Mouse (Mus musculus): Measurements from ENCODE around the gene H1foo. TPM values are rescaled to one million over a fixed set of nuclear protein-coding genes. Genes with fewer than 3 reads are reported as not detected.
A peak's percentile ranks its signal among the peaks of the same experiment; 100 is the strongest.

Gene H1foo
- polyA plus RNA-seq, 1 experiment = not detected

GRCm38 (mm10) chr6:115986472-115987095 is 41.8 kb downstream of the H1foo start:
- DNase-seq (ENCODE audit: low spot score) = no peak

DNA sequence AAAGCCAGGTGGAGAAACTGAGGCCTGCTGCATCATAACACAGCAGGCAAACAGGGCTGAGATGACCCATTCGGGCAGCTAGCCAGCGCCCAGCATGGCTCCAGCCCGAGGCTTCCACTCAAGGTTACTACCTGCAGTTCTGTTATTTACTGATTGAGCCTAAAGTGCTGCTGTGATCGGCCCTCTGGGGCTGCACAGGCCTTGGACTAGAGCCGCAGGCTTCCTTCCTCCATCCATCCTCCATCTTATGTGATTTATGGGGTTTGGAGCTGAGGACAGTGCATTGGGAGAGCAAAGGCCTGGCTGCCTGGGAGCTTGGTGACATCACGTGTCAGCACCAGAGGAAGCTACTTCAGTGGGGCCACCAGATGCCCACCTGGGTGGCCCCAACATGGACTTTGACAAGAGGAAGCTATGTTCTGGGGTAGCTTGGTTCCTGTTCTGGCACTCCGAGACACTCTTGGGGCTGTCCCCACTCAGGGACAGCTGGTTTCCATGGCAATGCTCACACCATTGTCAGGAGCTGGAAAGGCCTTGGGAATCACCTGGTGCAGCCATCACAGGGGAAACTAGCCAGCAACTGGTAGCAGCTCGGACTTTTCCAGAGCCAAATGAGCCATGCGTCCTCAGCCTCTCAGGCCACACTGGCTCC is 42.5 kb downstream of the H1foo start:
- DNase-seq (ENCODE audit: low spot score) = no peak

GRCm38 (mm10) chr6:115989032-115989431 is 44.3 kb downstream of the H1foo start:
- no peak for DNase-seq (ENCODE audit: low spot score)

- DNase-seq (ENCODE audit: low spot score) = no peak
Observed at GRCm38 (mm10) chr6:115989607-115990006, 44.9 kb downstream of the H1foo start.

GRCm38 (mm10) chr6:115990056-115990455 is 45.3 kb downstream of the H1foo start:
- DNase-seq (ENCODE audit: low spot score) = no peak

DNA sequence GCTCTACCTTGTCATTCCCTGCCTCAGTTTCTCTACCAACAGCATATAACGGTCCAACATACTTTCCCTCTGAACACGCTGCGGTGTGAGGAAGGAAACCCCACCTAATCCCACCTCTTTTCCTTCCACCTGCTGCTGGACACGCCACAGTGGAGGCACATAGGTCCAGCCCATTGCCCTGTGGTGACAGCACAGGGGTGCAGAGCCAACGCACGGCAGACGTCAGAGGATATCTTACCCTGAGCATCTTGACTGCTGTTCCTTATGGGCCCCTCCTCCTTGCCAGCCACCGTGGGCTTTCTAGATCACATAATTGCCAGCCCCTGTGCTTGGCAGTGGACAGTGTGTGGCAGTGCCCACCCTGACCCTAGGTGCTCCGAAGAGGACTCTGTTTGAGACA is 45.7 kb downstream of the H1foo start:
- no peak for DNase-seq (ENCODE audit: low spot score)

- no peak for DNase-seq (ENCODE audit: low spot score)
Observed at GRCm38 (mm10) chr6:115991108-115991880, 46.6 kb downstream of the H1foo start.

DNA sequence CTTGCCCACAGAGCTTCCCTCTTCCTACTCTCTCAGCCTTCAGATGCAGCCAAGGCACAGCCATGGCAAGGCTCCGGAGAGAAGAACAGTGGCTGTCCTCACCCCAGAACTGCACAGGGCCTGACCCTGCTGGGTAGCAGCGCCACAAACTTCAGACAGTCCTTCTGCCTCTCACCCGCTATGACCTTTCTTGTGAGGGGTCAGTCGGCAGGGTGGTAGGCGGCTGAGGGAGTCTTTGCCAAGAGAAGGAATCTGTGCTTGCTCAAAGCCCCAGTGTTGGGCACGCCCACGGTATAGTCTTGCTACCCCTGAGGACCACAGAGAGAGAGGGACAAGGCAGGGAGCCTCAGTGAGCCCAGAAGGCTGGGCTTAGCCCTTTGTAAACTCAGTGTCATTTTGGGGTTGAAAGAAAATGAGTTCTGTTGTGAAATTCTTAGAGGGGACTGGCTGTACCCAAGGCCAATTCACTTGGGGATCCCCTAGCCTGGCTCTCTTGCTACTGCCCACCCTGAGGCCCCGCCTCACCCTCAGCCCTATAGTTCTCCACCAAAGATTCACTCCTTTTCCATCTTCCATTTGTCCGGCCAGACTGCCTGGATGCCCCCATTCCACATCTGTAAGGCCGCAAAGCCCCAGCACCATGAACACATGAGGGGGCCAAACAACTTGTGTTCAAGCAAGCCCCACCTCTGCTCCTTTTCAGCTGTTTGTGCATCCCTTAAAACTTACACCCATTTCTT is 47.3 kb downstream of the H1foo start:
- DNase-seq (ENCODE audit: low spot score) = no peak

DNA sequence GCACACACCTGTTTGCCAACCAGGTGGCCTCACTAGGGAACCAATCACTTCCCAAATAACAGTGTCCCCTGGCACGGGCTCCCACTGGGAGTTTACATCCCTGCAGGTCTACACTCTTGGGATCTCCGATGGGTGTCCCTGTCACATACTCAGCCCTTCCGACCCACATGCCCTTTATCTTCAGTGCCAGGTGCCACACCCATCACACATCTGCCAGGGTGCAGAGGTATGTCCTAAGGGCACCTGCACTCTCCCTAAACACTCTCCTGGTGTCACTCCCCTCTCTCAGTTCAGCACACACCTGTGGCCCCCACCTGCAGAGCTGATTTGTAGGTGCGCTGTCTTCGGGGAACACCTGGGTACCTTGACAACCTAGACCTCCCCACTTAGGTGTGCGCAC is 48.2 kb downstream of the H1foo start:
- no peak for DNase-seq (ENCODE audit: low spot score)

- DNase-seq (ENCODE audit: low spot score) = no peak
Observed at GRCm38 (mm10) chr6:115993463-115994145, 48.9 kb downstream of the H1foo start.

GRCm38 (mm10) chr6:115994146-115994876 is 49.6 kb downstream of the H1foo start:
- peak; percentile 56 for DNase-seq (ENCODE audit: low spot score)

DNA sequence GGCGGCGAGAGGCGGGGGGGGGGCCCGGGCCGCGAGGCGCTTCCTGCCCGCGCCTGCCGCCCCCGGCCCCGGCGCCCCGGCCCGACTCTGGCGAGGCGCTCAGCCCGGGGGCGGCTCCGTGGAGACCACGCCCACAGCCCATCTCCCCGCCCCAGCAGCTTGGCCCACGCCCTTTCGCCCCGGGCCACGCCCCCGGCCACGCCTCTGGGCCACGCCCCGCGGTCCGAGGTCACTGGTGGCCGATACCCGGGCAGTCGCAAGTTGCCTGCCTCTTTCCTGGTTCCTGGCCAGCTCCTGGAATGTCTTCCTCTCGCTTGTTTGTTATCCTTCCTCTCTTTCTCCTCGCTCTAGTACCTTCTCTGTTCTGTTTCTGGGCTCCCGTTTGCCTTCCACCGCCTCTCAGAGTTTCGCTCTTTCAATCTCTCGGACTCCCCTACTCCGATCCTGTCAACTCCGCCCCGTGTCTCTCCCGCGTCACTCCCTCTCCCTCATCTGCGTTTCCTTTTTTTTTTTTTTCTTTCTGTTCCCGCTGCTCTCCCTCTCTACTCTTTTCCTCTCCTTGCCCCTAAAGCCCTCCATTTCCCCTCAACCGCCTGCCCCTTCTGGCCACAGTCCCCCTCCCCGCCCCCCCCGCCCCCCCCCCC is 50.3 kb downstream of the H1foo start, which contains the start of gene Plxnd1:
Plxnd1 (minus strand) TSS at position 129 of the 644 bp plus-strand sequence.
- DNase-seq (ENCODE audit: low spot score) = peak; percentile 94

- DNase-seq (ENCODE audit: low spot score) = no peak
Observed at GRCm38 (mm10) chr6:115995531-115995941, 50.8 kb downstream of the H1foo start.

- DNase-seq (ENCODE audit: low spot score) = no peak
Observed at GRCm38 (mm10) chr6:115996171-115996851, 51.6 kb downstream of the H1foo start.

DNA sequence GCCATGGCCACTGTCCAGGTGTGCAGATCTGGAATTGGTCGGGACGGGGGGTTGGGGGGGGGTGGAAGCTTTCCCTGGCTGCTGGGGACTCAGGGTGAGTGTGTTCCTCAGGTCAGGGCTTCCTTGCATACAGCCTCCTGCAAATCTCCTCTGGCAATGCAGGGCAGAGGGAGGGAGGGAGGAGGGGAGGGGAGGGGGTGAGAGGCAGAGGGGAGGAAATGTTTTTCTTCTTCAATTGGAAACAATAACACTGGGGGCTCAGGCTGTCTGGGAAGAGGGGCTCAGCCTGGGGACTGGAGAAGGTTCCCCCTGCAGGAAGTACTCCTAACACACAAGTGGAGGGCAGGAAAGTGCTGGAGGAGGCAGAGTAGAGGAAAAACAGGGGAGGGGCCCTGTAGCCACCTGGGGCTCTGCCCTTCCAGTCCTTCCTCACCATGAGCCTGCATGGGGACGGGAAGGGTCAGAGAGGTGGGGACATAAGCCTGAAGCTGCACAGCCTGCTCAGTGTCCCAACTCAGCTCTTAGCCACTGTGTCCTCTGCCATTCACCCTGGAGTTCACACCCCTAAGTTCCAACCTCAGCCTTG is 53.1 kb downstream of the H1foo start:
- DNase-seq (ENCODE audit: low spot score) = no peak

DNA sequence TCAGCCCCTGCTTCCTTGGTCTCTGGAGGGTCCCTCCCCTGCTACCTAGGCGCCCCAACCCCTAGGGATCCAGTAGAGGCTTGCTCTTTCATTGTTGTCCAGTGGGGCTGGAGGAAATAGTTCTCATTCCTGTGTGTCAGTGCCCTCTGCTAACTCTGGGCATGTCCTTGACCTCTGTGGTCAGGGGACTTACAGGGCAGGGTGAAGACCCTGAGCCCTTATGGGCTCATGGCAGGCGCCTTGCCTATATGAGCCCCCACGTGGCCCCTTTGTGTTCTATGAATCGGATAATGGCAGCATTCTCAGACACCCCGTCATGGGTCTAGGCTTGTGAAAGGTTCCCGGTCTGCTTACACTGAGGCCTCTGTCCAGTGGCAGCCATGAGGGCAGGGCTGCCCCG is 54.0 kb downstream of the H1foo start:
- no peak for DNase-seq (ENCODE audit: low spot score)

- no peak for DNase-seq (ENCODE audit: low spot score)
Observed at GRCm38 (mm10) chr6:115999227-115999626, 54.5 kb downstream of the H1foo start.

Data from urinary bladder, adult 2 months (tissue).